Mouse (Mus musculus): Measurements from ENCODE around the gene Rilp. TPM values are rescaled to one million over a fixed set of nuclear protein-coding genes. Genes with fewer than 3 reads are reported as not detected.
A peak's percentile ranks its signal among the peaks of the same experiment; 100 is the strongest.

Gene Rilp
- total and polyA plus RNA-seq, 2 experiments from 2014 or later: 6.9 to 7.0 TPM

DNA sequence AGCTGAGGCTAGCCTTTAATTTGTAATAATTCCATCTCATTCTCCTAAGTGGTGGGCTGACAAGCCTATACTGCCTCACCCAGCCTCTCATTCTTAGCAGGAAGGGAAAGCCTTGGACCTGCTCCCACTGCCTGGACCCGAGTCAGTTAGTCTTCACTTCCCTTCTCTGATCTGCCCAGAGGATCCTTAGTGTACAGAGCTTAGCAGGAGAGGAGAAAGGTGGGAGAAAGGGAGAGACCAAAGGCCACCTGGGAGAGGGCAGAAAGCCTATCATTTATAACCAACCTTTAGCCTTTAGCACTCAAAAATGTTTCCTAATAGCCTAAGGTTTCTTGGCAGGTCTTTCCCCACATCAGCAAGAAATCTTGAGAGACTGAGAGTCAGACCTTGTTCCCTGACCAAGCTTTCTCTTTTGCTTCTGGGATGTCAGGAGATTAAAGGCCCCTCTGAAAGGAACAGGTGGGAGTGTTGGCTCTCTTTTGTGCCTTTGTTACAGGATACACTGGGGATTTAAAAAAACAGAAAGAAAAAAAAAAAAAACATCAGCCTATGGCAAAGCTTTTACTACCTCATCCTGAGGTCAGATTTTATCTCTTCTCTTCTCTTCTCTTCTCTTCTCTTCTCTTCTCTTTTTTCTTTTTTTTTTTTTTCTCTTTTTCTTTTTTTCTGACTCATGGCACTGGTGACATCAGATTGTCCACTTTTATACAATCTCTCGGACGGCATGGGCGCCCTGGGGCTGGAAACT, 24.6 kb downstream of the Rilp start:
- no peak for ATAC-seq (ENCODE audit: low FRiP score)
- no peak for DNase-seq (ENCODE audit: low spot score)
- no peak overlapping the region for H3K9ac ChIP-seq (replicated peaks; ENCODE audit: low read length, poor library complexity, severe bottlenecking)
- peaks cover 16% of the 10 kb centered on the region for H3K4me1 ChIP-seq (ENCODE audit: insufficient read depth, low read length)
- H3K27ac ChIP-seq (ENCODE audit: low read depth, low read length): no peak overlapping the region
- H3K9me3 ChIP-seq (ENCODE audit: low read length): no peaks in the 10 kb centered on the region
- 41% methylated on average over 4 of the region's 4 CpGs for WGBS
- H3K4me3 ChIP-seq (ENCODE audit: low read depth, low read length): peak overlapping the region; percentile 16; the same call in 1 of the 2 replicates
- no peak for TF ChIP-seq CTCF (IDR thresholded peaks at IDR 0.05)
- H3K27me3 ChIP-seq (ENCODE audit: insufficient read depth, low read length): no peaks in the 10 kb centered on the region
- peak overlapping the region; percentile 96 for H3K4me2 ChIP-seq (ENCODE audit: low read depth, low read length, poor library complexity, severe bottlenecking)
- no peaks in the 10 kb centered on the region for H3K36me3 ChIP-seq (ENCODE audit: insufficient read depth, low read length)

DNA sequence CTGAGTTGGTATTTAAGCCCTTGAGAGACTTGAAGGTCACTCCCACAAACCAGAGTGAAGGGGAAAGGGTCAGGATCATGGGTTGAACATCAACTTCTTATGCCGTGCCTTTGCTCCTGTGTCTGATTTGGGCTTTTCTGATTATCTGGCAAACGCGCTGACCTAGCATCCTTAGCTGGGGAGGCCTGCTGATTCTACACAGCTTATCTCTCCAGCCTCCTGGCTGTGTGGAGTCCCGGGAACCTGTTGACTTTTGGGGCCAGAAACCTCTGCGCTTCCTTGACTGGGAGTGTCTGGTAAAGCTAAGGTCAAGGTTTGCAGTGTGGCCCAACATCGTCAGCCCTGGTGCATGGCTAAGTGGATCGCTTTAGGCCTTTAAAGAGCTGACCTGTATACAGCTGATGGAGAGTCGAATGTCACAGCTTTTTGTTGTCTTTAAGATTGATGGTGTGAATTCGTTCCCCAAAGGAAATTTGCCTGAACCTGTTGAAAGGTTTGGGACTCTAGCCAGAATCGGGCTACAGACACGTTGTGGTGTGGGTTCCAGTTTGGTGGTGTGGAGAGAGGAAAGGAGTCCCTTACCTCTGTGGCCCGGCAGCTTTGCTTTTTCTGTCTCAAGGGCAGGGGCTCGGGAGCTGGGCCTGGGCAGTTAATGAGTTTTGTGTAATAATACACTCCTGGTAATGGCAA, 25.4 kb downstream of the Rilp start:
- no peaks in the 10 kb centered on the region for H3K36me3 ChIP-seq (ENCODE audit: insufficient read depth, low read length)
- peak overlapping the region; percentile 16 for H3K4me3 ChIP-seq (ENCODE audit: low read depth, low read length)
- H3K27ac ChIP-seq (ENCODE audit: low read depth, low read length): no peak overlapping the region
- H3K4me2 ChIP-seq (ENCODE audit: low read depth, low read length, poor library complexity, severe bottlenecking): peak overlapping the region; percentile 96
- no peak for DNase-seq (ENCODE audit: low spot score)
- H3K9ac ChIP-seq (replicated peaks; ENCODE audit: low read length, poor library complexity, severe bottlenecking): no peak overlapping the region
- ATAC-seq (ENCODE audit: low FRiP score): no peak
- no peaks in the 10 kb centered on the region for H3K27me3 ChIP-seq (ENCODE audit: insufficient read depth, low read length)
- no peaks in the 10 kb centered on the region for H3K9me3 ChIP-seq (ENCODE audit: low read length)
- WGBS: 67% methylated on average over 13 of the region's 13 CpGs
- TF ChIP-seq CTCF (IDR thresholded peaks at IDR 0.05): no peak
- peaks cover 16% of the 10 kb centered on the region for H3K4me1 ChIP-seq (ENCODE audit: insufficient read depth, low read length)

DNA sequence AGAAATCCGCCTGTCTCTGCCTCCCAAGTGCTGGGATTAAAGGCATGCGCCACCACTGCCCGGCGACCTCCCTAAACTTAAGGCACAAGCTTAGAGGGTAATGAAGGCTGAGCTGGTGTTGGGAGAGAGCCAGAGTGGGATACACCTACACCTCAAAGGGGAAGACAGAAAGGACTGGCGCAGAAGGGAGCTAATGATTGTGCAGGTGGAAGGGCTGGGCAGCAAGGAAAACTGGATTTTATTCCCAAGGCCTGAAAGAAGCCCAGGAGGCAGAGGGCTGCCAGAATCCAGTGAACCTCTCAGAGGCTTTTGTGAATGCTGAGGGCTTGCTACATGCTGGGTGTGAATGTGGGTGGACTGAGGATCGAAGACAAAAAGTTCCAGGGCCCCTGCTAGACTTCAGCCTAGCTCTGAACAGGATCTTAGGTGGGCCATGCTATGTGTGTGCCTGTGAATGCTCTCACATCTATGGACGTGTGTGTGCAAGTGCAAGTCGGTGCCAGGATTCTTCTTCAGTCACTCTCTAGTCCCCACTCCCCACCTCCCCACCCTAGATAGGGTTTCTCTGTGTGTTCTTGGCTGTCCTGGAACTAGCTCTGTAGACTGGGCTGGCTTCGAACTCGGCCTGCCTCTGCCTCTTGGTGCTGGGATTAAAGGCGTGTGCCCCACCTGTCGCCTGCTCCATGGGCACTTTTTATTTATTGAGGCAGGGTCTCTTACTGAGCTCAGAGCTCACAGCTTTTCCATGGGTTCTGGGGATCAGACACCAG, 26.5 kb downstream of the Rilp start:
- Histone ChIP-seq H3K9ac (replicated peaks; ENCODE audit: low read length, poor library complexity, severe bottlenecking) (peak overlapping the region; percentile 19; the same call in 1 of the 2 replicates), H3K9me3 (ENCODE audit: low read length) (no peaks in the 10 kb centered on the region), H3K4me1 (ENCODE audit: insufficient read depth, low read length) (peaks cover 19% of the 10 kb centered on the region), H3K4me3 (ENCODE audit: low read depth, low read length) (no peak overlapping the region), H3K36me3 (ENCODE audit: insufficient read depth, low read length) (no peaks in the 10 kb centered on the region), H3K27me3 (ENCODE audit: insufficient read depth, low read length) (no peaks in the 10 kb centered on the region), H3K4me2 (ENCODE audit: low read depth, low read length, poor library complexity, severe bottlenecking) (no peak overlapping the region), H3K27ac (ENCODE audit: low read depth, low read length) (no peak overlapping the region)
- no peak for TF ChIP-seq CTCF (IDR thresholded peaks at IDR 0.05)
- DNase-seq (ENCODE audit: low spot score) (no peak), ATAC-seq (ENCODE audit: low FRiP score) (no peak)
- WGBS: 89% methylated on average over 11 of the region's 12 CpGs

- no peak overlapping the region for H3K27ac ChIP-seq (ENCODE audit: low read depth, low read length)
Measured at GRCm38 (mm10) chr11:75537025-75537414, 27.1 kb downstream of the Rilp start.

DNA sequence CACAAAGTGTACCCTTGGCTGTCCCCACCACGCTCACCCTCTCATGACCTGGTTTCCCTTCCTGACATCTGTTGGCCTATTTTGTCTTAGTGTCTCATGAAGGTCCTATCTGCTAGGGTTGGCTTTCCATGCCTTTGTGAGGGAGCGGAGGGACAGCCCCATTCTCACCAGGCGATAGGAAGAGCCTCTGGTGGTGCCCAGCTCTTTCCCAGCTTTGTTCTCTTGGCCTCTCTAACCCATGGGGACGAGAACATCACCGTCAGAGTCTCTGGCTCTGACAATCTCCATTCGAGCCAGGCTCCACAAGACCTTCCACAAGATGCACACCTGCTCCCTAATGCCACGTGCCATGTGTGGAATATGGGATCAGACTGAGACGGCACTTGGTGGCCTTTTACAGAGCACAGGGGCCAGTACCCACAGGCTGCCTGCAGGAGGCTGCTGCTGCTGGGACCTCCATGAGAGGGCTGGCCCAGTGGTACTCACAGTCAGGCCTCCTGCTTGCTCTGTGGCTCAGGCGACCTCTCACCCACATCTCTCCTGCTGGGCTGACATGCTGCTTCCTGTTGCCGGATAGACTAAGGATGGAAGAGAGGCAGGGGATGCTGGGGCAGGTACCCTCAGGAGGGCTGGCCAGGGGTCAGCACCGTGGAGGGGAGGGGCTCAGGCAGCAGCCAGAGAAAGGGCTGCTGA, 27.7 kb downstream of the Rilp start:
- Histone ChIP-seq H3K4me2 (ENCODE audit: low read depth, low read length, poor library complexity, severe bottlenecking) (no peak overlapping the region), H3K36me3 (ENCODE audit: insufficient read depth, low read length) (no peaks in the 10 kb centered on the region), H3K9ac (replicated peaks; ENCODE audit: low read length, poor library complexity, severe bottlenecking) (no peak overlapping the region), H3K4me1 (ENCODE audit: insufficient read depth, low read length) (peaks cover 19% of the 10 kb centered on the region), H3K4me3 (ENCODE audit: low read depth, low read length) (no peak overlapping the region), H3K9me3 (ENCODE audit: low read length) (no peaks in the 10 kb centered on the region), H3K27ac (ENCODE audit: low read depth, low read length) (no peak overlapping the region), H3K27me3 (ENCODE audit: insufficient read depth, low read length) (no peaks in the 10 kb centered on the region)
- WGBS: 42% methylated on average over 11 of the region's 11 CpGs
- ATAC-seq (ENCODE audit: low FRiP score): no peak
- DNase-seq (ENCODE audit: low spot score): no peak
- no peak; the same call in 1 of the 2 replicates for TF ChIP-seq CTCF (IDR thresholded peaks at IDR 0.05)

More at GRCm38 (mm10) chr11:75537025-75537414, 27.1 kb downstream of the Rilp start:
- DNase-seq (ENCODE audit: low spot score) (no peak), ATAC-seq (ENCODE audit: low FRiP score) (no peak)
- H3K4me2 ChIP-seq (ENCODE audit: low read depth, low read length, poor library complexity, severe bottlenecking): no peak overlapping the region
- no peak for TF ChIP-seq CTCF (IDR thresholded peaks at IDR 0.05)
- H3K4me1 ChIP-seq (ENCODE audit: insufficient read depth, low read length): peaks cover 19% of the 10 kb centered on the region
- no peaks in the 10 kb centered on the region for H3K27me3 ChIP-seq (ENCODE audit: insufficient read depth, low read length)
- no peaks in the 10 kb centered on the region for H3K9me3 ChIP-seq (ENCODE audit: low read length)
- 88% methylated on average over 8 of the region's 8 CpGs for WGBS
- no peak overlapping the region for H3K9ac ChIP-seq (replicated peaks; ENCODE audit: low read length, poor library complexity, severe bottlenecking)
- H3K4me3 ChIP-seq (ENCODE audit: low read depth, low read length): no peak overlapping the region
- no peaks in the 10 kb centered on the region for H3K36me3 ChIP-seq (ENCODE audit: insufficient read depth, low read length)

All from midbrain, postnatal 0 days (tissue).